Mouse (Mus musculus): ENCODE results near the gene Nfkb1.

Nfkb1 gene

DNA sequence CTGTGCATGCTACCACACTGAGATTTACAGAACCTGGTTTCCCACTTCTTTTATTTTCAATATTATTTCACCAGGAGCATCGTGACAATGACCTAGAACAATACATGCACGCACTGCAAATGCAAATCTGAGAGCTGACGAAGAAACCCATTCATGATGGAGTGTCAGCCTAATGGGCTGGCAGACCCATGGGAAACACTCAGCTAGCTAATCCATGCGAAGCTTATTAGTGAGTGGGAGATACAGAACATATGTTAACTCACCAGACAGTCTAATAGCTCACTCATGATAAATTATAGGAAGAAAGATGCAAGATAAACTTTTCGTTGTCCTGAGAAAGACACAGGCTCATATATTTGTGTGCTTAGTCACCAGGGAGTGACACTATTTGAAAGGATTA lies 19.2 kb downstream of the Nfkb1 start:
- 89% methylated on average over 5 of the region's 5 CpGs for WGBS

DNA sequence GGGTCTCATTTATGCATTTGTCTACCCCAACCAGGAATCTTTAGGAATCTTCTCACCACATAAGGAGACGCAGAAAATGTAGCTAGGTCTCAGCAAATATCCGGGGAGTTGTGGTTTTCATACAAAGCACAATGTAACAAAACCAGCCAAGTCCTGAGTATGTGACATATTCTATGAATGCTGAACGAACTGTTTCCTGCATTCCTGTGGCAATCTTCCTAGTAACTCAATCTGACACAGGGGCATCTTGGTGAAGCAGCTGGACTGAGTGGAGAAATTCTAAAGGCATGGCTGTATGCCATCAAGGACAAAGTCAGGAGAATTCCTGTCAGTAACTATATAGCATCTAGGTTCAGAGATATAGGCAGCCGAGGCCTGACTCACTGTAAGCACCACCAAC lies 20.5 kb downstream of the Nfkb1 start:
- 71% methylated on average over 4 of the region's 4 CpGs for WGBS

DNA sequence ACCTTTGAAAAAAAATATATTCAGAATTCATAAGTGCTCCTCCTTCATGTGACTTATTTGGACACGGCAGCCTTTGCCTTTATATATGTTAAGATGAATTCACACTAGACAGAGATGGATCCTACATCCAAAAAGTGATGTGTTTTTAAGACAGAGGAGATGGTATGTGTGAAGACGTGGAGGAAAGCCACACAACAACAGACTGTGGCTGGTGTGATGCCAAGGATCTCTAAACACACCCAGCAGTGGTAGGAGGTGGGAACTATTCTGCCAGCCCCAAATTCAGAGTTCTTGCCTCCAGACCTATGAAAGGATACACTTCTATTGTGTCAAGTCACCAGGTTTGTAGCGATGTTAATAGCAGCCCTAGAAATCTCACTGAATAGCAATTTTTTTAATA lies 24.3 kb downstream of the Nfkb1 start:
- whole genome bisulfite sequencing = 47% methylated on average over 3 of the region's 3 CpGs

DNA sequence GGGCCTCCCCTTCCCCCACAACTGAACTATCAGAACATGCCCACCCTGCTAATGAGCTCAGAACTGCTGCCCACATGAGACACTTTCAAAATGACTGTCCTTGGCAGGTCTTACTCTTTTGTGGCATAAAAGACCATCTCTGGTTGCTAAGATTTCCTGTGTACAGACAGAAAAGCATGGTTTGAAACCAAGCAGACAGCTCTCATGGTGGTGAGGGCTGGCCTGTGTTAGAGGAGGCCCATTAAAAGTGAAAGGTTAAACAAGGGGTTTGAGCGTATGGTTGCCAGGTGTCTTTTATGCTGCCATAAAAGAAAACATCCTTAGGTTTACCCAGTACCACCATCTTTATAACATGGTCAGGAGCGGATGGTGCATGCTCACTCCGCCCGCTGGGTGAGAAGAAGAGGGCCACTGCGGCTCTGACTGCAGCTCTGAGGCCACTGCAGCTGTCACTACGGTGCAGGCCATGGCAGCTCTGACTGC lies 25.5 kb downstream of the Nfkb1 start:
- WGBS = 82% methylated on average over 6 of the region's 6 CpGs

- 83% methylated on average over 15 of the region's 15 CpGs for WGBS
Observed at GRCm38 (mm10) chr3:135662139-135662864, 29.0 kb downstream of the Nfkb1 start.

GRCm38 (mm10) chr3:135661707-135662106 lies 29.6 kb downstream of the Nfkb1 start:
- WGBS = 88% methylated on average over 9 of the region's 9 CpGs

DNA sequence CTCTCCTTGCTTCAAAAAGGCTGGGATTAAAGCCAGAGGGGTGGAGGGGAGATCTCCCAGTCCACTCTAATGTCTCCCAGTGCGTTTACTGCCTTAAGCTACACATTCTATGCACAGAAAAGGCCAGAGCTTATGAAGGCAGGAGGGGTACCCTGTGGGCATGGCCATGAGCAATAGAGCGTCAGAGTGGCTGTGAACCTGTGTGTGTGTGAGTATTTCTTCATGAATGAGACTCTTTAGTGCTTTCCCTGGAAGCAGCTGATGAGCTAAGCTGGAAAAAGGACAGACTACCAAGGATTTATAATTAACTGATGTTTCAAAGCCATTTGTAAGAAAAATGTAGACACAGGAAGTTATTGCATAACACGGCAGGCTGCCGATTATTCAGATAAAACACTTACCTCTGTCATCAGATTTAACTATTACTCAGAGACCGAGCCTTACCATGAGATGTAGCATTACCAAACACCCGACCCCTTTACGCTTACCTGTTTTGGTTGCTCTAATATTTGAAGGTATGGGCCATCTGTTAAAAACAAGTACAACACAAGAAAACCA lies 32.7 kb downstream of the Nfkb1 start:
- 76% methylated on average over 7 of the region's 7 CpGs for WGBS

- 96% methylated on average over 4 of the region's 4 CpGs for WGBS
Observed at GRCm38 (mm10) chr3:135656156-135656555, 35.2 kb downstream of the Nfkb1 start.

- 80% methylated on average over 15 of the region's 15 CpGs for WGBS
Observed at GRCm38 (mm10) chr3:135650773-135651555, 40.4 kb downstream of the Nfkb1 start.

GRCm38 (mm10) chr3:135649809-135650208 lies 41.5 kb downstream of the Nfkb1 start:
- 53% methylated on average over 10 of the region's 10 CpGs for WGBS

DNA sequence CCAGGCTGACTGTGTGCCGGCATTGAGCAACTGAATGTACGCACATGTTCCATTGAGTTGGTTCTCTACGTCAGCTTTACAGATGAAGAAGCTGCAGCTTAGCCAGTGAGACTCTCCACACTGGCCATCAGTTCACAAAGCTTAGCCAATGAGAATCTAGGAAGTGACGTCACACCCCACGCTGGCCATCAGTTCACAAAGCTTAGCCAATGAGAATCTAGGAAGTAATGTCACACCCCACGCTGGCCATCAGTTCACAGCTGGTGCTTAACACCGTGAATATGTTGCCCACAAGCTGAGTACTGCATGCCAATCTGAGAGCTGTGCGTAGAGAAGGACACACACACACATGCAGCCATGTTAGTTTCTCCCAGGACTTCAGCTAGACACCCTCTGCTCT lies 42.8 kb downstream of the Nfkb1 start:
- WGBS = 94% methylated on average over 8 of the region's 8 CpGs

- 95% methylated on average over 1 of the region's 1 CpGs for WGBS
Observed at GRCm38 (mm10) chr3:135646622-135647021, 44.7 kb downstream of the Nfkb1 start.

DNA sequence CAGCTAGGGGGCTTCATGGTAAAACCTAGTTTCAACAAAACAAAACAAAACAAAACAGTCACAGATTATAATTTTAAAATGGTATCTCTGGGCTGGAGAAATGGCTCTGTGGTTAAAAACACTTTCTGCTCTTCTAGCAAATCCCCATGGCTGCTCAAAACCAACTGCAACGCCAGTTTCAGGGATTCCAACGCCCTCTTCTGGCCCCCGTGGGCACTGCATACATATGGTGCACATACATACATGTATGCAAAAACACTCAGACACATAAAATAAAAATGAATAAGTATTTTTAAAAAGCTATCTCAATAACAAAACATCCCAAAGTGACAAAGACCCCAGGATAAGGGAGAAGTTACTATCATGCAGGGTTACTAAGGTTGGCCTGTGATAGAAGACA lies 46.4 kb downstream of the Nfkb1 start:
- whole genome bisulfite sequencing = 98% methylated on average over 3 of the region's 3 CpGs

DNA sequence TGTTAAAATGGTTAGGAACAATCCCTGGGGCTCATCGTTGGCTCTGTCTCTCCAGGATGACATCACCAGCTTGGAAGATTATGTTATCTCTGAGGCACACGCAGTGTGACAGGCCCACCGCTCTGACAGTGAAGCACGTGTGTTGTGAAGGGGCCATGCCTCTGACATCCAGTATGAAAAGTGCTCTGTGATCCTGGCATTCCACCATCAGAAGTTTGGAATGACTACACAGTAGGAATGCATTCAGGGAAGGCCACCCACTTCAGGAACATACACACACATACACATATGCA lies 49.8 kb downstream of the Nfkb1 start:
- 84% methylated on average over 4 of the region's 4 CpGs for WGBS

DNA sequence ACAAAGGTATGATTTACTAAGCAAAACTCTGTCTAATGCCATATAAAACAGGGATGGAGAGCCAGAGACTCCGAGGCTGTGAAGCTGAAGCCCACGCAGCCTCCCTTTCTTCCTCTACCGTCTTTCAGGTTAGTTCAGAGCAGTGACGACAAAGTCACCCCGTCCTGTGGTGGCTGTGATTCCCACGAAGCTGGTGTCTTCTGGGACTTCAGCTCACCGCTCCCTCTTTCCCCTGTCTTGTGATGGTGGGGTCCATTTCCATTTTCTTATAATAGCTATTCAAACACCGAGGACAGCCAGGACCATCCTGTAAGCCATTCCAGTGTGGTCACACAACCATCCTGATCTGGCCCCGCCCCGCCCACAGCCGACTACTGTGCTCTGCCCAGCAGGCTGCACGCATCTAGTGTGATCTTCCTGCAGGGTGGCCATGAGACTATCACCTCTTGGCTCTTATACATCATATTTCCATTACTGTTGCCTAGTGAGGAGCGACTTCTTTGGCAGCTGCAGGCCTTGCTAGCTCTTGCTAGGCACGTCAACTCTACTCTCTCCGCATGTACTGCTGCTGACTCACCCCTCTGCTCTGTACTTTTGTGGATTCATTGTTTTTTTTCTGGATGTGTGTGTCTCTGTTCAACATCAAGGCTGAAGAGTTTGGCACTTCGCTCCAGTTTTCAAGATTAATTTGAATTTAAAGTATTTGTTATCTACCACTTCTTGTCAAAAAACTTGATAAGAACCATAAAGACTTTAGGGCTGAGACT lies 50.3 kb downstream of the Nfkb1 start:
- 92% methylated on average over 16 of the region's 16 CpGs for WGBS

DNA sequence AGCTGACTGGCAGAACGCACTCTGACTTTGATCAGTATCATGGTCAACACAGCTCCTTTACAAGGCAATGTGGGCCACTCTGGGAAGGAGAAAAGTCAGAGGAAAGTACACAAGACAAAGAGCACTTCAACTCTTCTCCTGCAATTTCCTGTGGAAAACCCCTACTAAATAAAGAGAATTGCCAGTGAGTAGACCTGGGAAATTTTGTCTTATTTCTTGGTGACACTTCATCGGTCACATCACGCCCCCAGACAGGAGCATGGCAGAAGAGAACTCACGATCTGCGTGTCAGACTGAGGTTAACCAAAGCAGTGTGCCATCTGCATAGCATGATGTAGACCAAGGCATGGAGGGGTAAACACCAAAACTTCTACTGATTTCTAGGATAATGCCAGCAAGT lies 51.1 kb downstream of the Nfkb1 start:
- 93% methylated on average over 5 of the region's 5 CpGs for WGBS

- 78% methylated on average over 5 of the region's 5 CpGs for WGBS
Observed at GRCm38 (mm10) chr3:135637592-135637991, 53.8 kb downstream of the Nfkb1 start.

GRCm38 (mm10) chr3:135636454-135636853 lies 54.9 kb downstream of the Nfkb1 start:
- 64% methylated on average over 14 of the region's 14 CpGs for WGBS

GRCm38 (mm10) chr3:135635646-135636434 lies 55.5 kb downstream of the Nfkb1 start:
- 92% methylated on average over 14 of the region's 14 CpGs for WGBS

DNA sequence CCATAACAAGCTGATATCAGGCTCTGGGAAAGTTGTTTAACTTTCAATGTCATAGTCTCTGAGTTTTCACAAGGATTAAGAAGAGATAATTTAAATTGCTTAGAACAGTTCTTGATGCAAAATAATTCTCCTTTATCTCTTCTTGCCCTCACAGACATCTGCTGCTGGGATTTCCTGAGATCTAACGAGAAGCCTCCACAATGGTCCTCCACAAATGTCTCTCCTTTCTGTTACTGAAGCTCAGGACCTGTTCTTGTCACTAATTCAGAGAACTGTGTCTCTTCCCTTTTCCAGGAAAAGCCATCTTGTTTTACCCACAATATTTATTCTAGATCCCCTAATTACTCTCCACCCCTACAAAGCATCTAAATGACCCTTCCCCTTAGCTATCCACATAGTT lies 56.3 kb downstream of the Nfkb1 start:
- 97% methylated on average over 1 of the region's 1 CpGs for WGBS

- 89% methylated on average over 3 of the region's 3 CpGs for WGBS
Observed at GRCm38 (mm10) chr3:135634275-135634674, 57.1 kb downstream of the Nfkb1 start.
